25 mouse cellular contexts compared by ENCODE assay signal in the genomic region with DNA sequence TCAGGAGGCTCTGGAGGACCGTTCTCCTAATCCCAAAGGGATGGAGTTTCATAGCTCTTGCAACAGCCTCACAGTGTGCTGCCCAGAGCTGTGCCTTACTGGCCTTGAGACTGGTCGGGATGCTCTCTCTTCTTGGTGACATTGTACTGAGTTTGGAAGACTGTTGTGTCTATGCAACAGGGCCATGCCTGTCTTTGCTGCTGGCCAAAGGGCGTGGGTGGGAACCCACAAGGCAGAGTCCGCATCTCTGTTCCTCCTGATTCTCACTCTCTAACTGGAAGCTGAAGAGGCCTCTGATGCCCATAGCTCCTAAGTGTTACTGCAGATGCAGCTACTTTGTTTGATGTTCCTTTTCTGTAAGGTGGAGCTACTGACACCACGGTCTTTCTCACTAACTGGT. TPM values are rescaled to one million over a fixed set of nuclear protein-coding genes. Genes with fewer than 3 reads are reported as not detected.
DNase-seq lines count a peak whose midpoint lies in the region; TF ChIP-seq lines count a peak whose summit lies in the region.
"Had no signal": no experiment of that assay in that cellular context is flagged by ENCODE, and none has a peak within 500 bp of the region (broad histone marks: within the 10 kb centered on the region; RNA-seq: fewer than 3 reads in every experiment).

No protein-coding gene starts in this region.

- TF ChIP-seq POLR2A in myocyte (IDR thresholded peaks at IDR 0.05; ENCODE audit: insufficient read length, low read depth): no peak

- H3ac ChIP-seq in myocyte (ENCODE audit: control insufficient read depth, insufficient read length): no peak overlapping the region

- H3K27me3 ChIP-seq in myocyte (ENCODE audit: control insufficient read depth, insufficient read depth, insufficient read length): no peaks in the 10 kb centered on the region
- H3K27me3 ChIP-seq: CH12.LX; embryonic facial prominence, embryonic 12.5 days; forebrain, embryonic 13.5 days; forebrain, embryonic 15.5 days had no signal

- H3K36me3 ChIP-seq in myocyte (ENCODE audit: control insufficient read depth, insufficient read depth): no peaks in the 10 kb centered on the region
- H3K36me3 ChIP-seq: embryonic facial prominence, embryonic 10.5 days; embryonic facial prominence, embryonic 12.5 days; forebrain, embryonic 15.5 days; G1E had no signal

- peak; percentile 9 for DNase-seq in adrenal gland, postnatal 10 days
- no peak for DNase-seq in adrenal gland, adult (ENCODE audit: inconsistent age in 2 of 2, low spot score in 1 of 2)
- DNase-seq in heart, adult 11 months: peak; percentile 55
- no peak for DNase-seq in heart, postnatal 25 days (ENCODE audit: low spot score)
- DNase-seq in ovary, postnatal 36 days (ENCODE audit: low spot score): peak; percentile 47
- no peak for DNase-seq in ovary, postnatal 14 days (ENCODE audit: low spot score)
- no peak for DNase-seq in urinary bladder, postnatal 36 days (ENCODE audit: low spot score in 2 of 2)
- DNase-seq: adrenal gland, adult 2 months; adrenal gland, postnatal 25 days; B cell, adult 2 months; cerebellum, adult 11-12 months; cerebellum, adult 2 months; cerebellum, adult 9-10 months; cerebellum, postnatal 10 days; cerebellum, postnatal 25 days; forebrain, postnatal 0 days had no signal

- intact Hi-C loops in heart, postnatal 25 days (cut with DNase I): no loop called here

- H3K79me2 ChIP-seq in myocyte (ENCODE audit: control insufficient read depth, insufficient read depth): no peaks in the 10 kb centered on the region

- no peak overlapping the region for H3K4me2 ChIP-seq in myocyte (ENCODE audit: low read depth)
- H3K4me2 ChIP-seq: embryonic facial prominence, embryonic 12.5 days; forebrain, embryonic 13.5 days; forebrain, embryonic 15.5 days had no signal

- no peak overlapping the region for H3K4me3 ChIP-seq in myocyte
- H3K4me3 ChIP-seq: embryonic facial prominence, embryonic 10.5 days; embryonic facial prominence, embryonic 12.5 days; forebrain, embryonic 13.5 days; forebrain, embryonic 15.5 days had no signal

TF ChIP-seq in myocyte, 11 proteins besides CTCF, POLR2A, EP300 and RAD21:
- TF ChIP-seq REST (IDR thresholded peaks at IDR 0.05; ENCODE audit: insufficient read depth, insufficient read length) (no peak), MYOD1 (IDR thresholded peaks at IDR 0.05; ENCODE audit: control insufficient read depth in 1 of 3, insufficient read length in 2 of 3, low read depth in 2 of 3) (no peak), TCF12 (IDR thresholded peaks at IDR 0.05; ENCODE audit: insufficient read depth, poor library complexity, severe bottlenecking) (no peak), CEBPB (IDR thresholded peaks at IDR 0.05; ENCODE audit: insufficient read depth, poor library complexity, severe bottlenecking) (peak; percentile 65; the same call in 1 of the 2 replicates), SRF (IDR thresholded peaks at IDR 0.05; ENCODE audit: control insufficient read depth, insufficient read length, low read depth) (no peak), E2F4 (IDR thresholded peaks at IDR 0.05; ENCODE audit: insufficient read depth) (no peak), MYOG (IDR thresholded peaks at IDR 0.05; ENCODE audit: control insufficient read depth in 1 of 3, insufficient read depth in 1 of 3, insufficient read length in 2 of 3, low read depth in 2 of 3) (no peak)

RNA-seq across cellular contexts. Expression of a gene that starts 39.4 kb away (rescaled TPM):
- total RNA-seq in adrenal gland, postnatal 10 days (2021): 10 to 100 TPM; 26.4 to 55.7 TPM
- under 1 TPM in 1 of 2 experiments, not detected in 1; 0.31 TPM for total RNA-seq in heart, postnatal 25 days (2021)
- 0.08 TPM for polyA plus RNA-seq in myocyte (2012; fragmentation: generic; extraction: Trizol)
- total RNA-seq: adrenal gland, postnatal 25 days had no signal
- polyA plus RNA-seq: CD4-positive, CD25-positive, alpha-beta regulatory T cell, adult 4 months; embryonic facial prominence, embryonic 10.5 days; embryonic facial prominence, embryonic 12.5 days; forebrain, embryonic 11.5 days; forebrain, embryonic 13.5 days; forebrain, embryonic 15.5 days; G1E had no signal

Comparison
In these comparisons a context has a peak if more than half of its experiments do, and no peak if none do; other contexts are left out.
1. DNase-seq: peak in adrenal gland, postnatal 10 days (single experiment), heart, adult 11 months (single experiment) and ovary, postnatal 36 days (single experiment); none in adrenal gland, adult (0 of 2), heart, postnatal 25 days (single experiment), ovary, postnatal 14 days (single experiment) and urinary bladder, postnatal 36 days (0 of 2).
2. RNA of a gene that starts 39.4 kb away (total RNA-seq): 26.4 to 55.7 TPM in adrenal gland, postnatal 10 days; 0.31 TPM in heart, postnatal 25 days; every median in the first group is over 10 times any median in the second.